In the genomic region with DNA sequence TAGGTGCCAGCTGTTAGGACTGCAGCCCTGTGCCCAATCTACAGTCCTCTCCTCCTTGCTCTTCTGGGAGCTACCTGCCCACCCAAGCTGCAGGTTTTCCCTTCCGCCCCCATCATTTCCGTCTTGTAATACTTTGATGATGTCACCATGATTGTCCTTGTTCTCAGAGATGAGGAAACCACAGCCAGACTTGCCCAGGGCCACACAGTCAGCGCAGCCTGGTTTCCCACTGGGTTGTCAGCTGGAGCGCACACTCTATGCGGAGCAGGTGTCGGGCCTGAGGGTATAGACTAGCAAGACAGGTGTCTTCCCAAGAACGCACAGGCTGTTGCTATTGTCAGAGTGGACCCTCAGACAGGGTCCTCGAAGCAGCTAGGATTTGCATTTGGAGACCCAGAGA, we compare ENCODE assay signal across 8 mouse cellular contexts. TPM values are rescaled to one million over a fixed set of nuclear protein-coding genes. Genes with fewer than 3 reads are reported as not detected.
DNase-seq lines count a peak whose midpoint lies in the region; ATAC-seq lines count a peak whose summit lies in the region.
"Had no signal": no experiment of that assay in that cellular context is flagged by ENCODE, and none has a peak within 500 bp of the region (broad histone marks: within the 10 kb centered on the region; RNA-seq: fewer than 3 reads in every experiment).

No protein-coding gene starts in this region.

- 0 out of 2 replicates have a peak overlapping the region, but pooled peaks have one; percentile 12 for H3K27ac ChIP-seq in hindbrain, embryonic 12.5 days
- H3K27ac ChIP-seq in hindbrain, embryonic 16.5 days (ENCODE audit: low read depth, low read length): no peak overlapping the region; the same call in 1 of the 2 replicates
- peak overlapping the region; percentile 92 for H3K27ac ChIP-seq in intestine, embryonic 16.5 days (ENCODE audit: low read length)

- no peaks in the 10 kb centered on the region for H3K36me3 ChIP-seq in hindbrain, embryonic 12.5 days
- H3K36me3 ChIP-seq in hindbrain, embryonic 16.5 days (ENCODE audit: control insufficient read depth, insufficient read depth, low read length): no peaks in the 10 kb centered on the region
- H3K36me3 ChIP-seq in intestine, embryonic 16.5 days (ENCODE audit: control insufficient read depth, insufficient read depth, low read length): no peaks in the 10 kb centered on the region
- H3K36me3 ChIP-seq: limb, embryonic 13.5 days had no signal

- no peak overlapping the region for H3K9ac ChIP-seq in hindbrain, embryonic 12.5 days
- H3K9ac ChIP-seq in hindbrain, embryonic 16.5 days (ENCODE audit: low read depth, low read length): no peak overlapping the region
- H3K9ac ChIP-seq in intestine, embryonic 16.5 days (ENCODE audit: low read depth, low read length): 0 out of 2 replicates have a peak overlapping the region, but pooled peaks have one; percentile 35

- H3K9me3 ChIP-seq in hindbrain, embryonic 12.5 days (replicated peaks): no peaks in the 10 kb centered on the region
- H3K9me3 ChIP-seq in hindbrain, embryonic 16.5 days (ENCODE audit: control insufficient read depth, low read length): no peaks in the 10 kb centered on the region
- H3K9me3 ChIP-seq in intestine, embryonic 16.5 days (ENCODE audit: control insufficient read depth, low read length): no peaks in the 10 kb centered on the region
- H3K9me3 ChIP-seq: limb, embryonic 13.5 days had no signal

- no peak overlapping the region for H3K4me3 ChIP-seq in hindbrain, embryonic 12.5 days
- no peak overlapping the region for H3K4me3 ChIP-seq in hindbrain, embryonic 16.5 days (ENCODE audit: low read length)
- no peak overlapping the region for H3K4me3 ChIP-seq in intestine, embryonic 16.5 days (ENCODE audit: low read length)
- H3K4me3 ChIP-seq: limb, embryonic 13.5 days had no signal

- H3K4me2 ChIP-seq in hindbrain, embryonic 12.5 days (replicated peaks): no peak overlapping the region
- no peak overlapping the region for H3K4me2 ChIP-seq in hindbrain, embryonic 16.5 days (ENCODE audit: low read length)
- no peak overlapping the region for H3K4me2 ChIP-seq in intestine, embryonic 16.5 days (ENCODE audit: low read depth, low read length)
- H3K4me2 ChIP-seq: limb, embryonic 13.5 days had no signal

- H3K27me3 ChIP-seq in hindbrain, embryonic 12.5 days: no peaks in the 10 kb centered on the region
- no peaks in the 10 kb centered on the region for H3K27me3 ChIP-seq in hindbrain, embryonic 16.5 days (replicated peaks; ENCODE audit: control insufficient read depth, insufficient read depth, low read length)
- H3K27me3 ChIP-seq in intestine, embryonic 16.5 days (replicated peaks; ENCODE audit: control insufficient read depth, insufficient read depth, low read length): no peaks in the 10 kb centered on the region
- H3K27me3 ChIP-seq: limb, embryonic 13.5 days had no signal

- peaks cover 42% of the 10 kb centered on the region for H3K4me1 ChIP-seq in hindbrain, embryonic 12.5 days
- peaks cover 41% of the 10 kb centered on the region for H3K4me1 ChIP-seq in hindbrain, embryonic 16.5 days (ENCODE audit: control insufficient read depth, insufficient read depth, low read depth, low read length)
- peaks cover 49% of the 10 kb centered on the region for H3K4me1 ChIP-seq in intestine, embryonic 16.5 days (ENCODE audit: control insufficient read depth, insufficient read depth, low read length)

- no peak for ATAC-seq in hindbrain, embryonic 12.5 days (ENCODE audit: low FRiP score)
- ATAC-seq in hindbrain, embryonic 16.5 days: no peak
- ATAC-seq in activated CD4-positive, CD25-positive, alpha-beta regulatory T cell, adult 4 months: peak; percentile 83
- ATAC-seq in intestine, embryonic 16.5 days: no peak; the same call in 1 of the 2 replicates

- WGBS in hindbrain, embryonic 12.5 days: 77% methylated on average over 8 of the region's 8 CpGs
- 74% methylated on average over 8 of the region's 8 CpGs for WGBS in hindbrain, embryonic 16.5 days
- WGBS in intestine, embryonic 16.5 days: 84% methylated on average over 8 of the region's 8 CpGs

- DNase-seq in CD4-positive, CD25-positive, alpha-beta regulatory T cell, adult 2 months (ENCODE audit: low read depth, low spot score): peak; percentile 64
- DNase-seq in gastrocnemius, adult 18-20 months (ENCODE audit: low spot score): no peak
- DNase-seq in lung, postnatal 10 days: no peak

RNA-seq across cellular contexts. Expression of gene Ccdc12, which starts 28.9 kb away (rescaled TPM):
- 113 and 114 TPM in 2 replicates for polyA plus RNA-seq in hindbrain, embryonic 12.5 days (2016; fragmentation: Nextera tagmentation; extraction: Ambion mirVana)
- 88.5 and 101 TPM in 2 replicates for polyA plus RNA-seq in hindbrain, embryonic 16.5 days (2015; fragmentation: Nextera tagmentation; extraction: Ambion mirVana)
- 100 to 1,000 TPM; 224 to 285 TPM for polyA plus RNA-seq in activated CD4-positive, CD25-positive, alpha-beta regulatory T cell, adult 4 months (2017; shearing (Covaris generic))
- polyA plus RNA-seq in intestine, embryonic 16.5 days (2015; fragmentation: Nextera tagmentation; extraction: Ambion mirVana): 168 and 188 TPM in 2 replicates
- 10 to 100 TPM; 42.4 to 45.8 TPM for total RNA-seq in gastrocnemius, adult 18-20 months (2021)

RNA-seq across cellular contexts. Expression of gene Nbeal2, which starts 31.2 kb away (rescaled TPM):
- 1.8 and 2.1 TPM in 2 replicates for polyA plus RNA-seq in hindbrain, embryonic 12.5 days (2016; fragmentation: Nextera tagmentation; extraction: Ambion mirVana)
- 3.2 and 4.8 TPM in 2 replicates for polyA plus RNA-seq in hindbrain, embryonic 16.5 days (2015; fragmentation: Nextera tagmentation; extraction: Ambion mirVana)
- polyA plus RNA-seq in activated CD4-positive, CD25-positive, alpha-beta regulatory T cell, adult 4 months (2017; shearing (Covaris generic)): 10 to 100 TPM; 26.4 to 33.4 TPM
- 4.0 and 4.2 TPM in 2 replicates for polyA plus RNA-seq in intestine, embryonic 16.5 days (2015; fragmentation: Nextera tagmentation; extraction: Ambion mirVana)
- 1 to 10 TPM; 3.6 to 3.7 TPM for total RNA-seq in gastrocnemius, adult 18-20 months (2021)

RNA-seq across cellular contexts. Expression of gene Myl3, which starts 56.5 kb away (rescaled TPM):
- 2.0 TPM in 2 replicates for polyA plus RNA-seq in hindbrain, embryonic 12.5 days (2016; fragmentation: Nextera tagmentation; extraction: Ambion mirVana)
- 1.1 and 2.3 TPM in 2 replicates for polyA plus RNA-seq in hindbrain, embryonic 16.5 days (2015; fragmentation: Nextera tagmentation; extraction: Ambion mirVana)
- not detected for polyA plus RNA-seq in activated CD4-positive, CD25-positive, alpha-beta regulatory T cell, adult 4 months (2017; shearing (Covaris generic))
- polyA plus RNA-seq in intestine, embryonic 16.5 days (2015; fragmentation: Nextera tagmentation; extraction: Ambion mirVana): 0.67 and 0.71 TPM in 2 replicates
- total RNA-seq in gastrocnemius, adult 18-20 months (2021): 100 to 1,000 TPM; 624 to 860 TPM
